Mouse (Mus musculus): ENCODE measurements around the gene Fancc. TPM values are rescaled to one million over a fixed set of nuclear protein-coding genes. Genes with fewer than 3 reads are reported as not detected.
"Not testable (repeated sequence)": the region's sequence is repeated elsewhere in the genome, so short reads cannot be mapped to it uniquely, and the experiment has no call there.

Gene Fancc
- polyA plus RNA-seq, 1 experiment, result 14.7 TPM

DNA sequence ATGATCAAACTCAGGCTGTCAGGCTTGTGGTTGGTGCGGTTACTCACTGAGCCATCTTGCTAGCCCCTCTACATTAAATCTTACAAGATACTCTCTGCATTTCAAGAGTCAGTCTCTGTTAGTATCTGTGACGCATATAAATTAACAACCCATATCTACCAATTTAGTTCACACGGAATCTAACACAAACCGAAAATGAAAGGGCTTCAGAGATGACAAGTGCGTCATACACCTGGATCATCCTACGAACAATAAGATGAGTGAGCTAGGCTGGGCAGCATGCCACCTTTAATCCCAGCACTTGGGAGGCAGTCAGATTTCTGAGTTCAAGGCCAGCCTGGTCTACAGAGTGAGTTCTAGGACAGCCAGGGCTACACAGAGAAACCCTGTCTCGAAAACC, 177.3 kb downstream of the Fancc start:
- Histone ChIP-seq H3K27me3 (ENCODE audit: control insufficient read depth, insufficient read depth, low read length) (no peaks in the 10 kb centered on the region), H3K4me3 (ENCODE audit: control insufficient read depth, insufficient read depth, low read length) (no peak overlapping the region), H3K36me3 (ENCODE audit: control insufficient read depth, insufficient read depth, low read length) (no peaks in the 10 kb centered on the region; the same call in 1 of the 2 replicates), H3K27ac (ENCODE audit: control insufficient read depth, insufficient read depth, low read length) (no peak overlapping the region), H3K4me1 (replicated peaks; ENCODE audit: control insufficient read depth, insufficient read depth, low read length) (peaks cover 10% of the 10 kb centered on the region)
- DNase-seq, result no peak
- TF ChIP-seq CTCF (IDR thresholded peaks at IDR 0.05; ENCODE audit: borderline replicate concordance, control insufficient read depth, extremely low read depth, insufficient read depth, low read length, poor library complexity) (no peak), POLR2A (IDR thresholded peaks at IDR 0.05; ENCODE audit: control insufficient read depth, extremely low read depth, insufficient read depth, low read length, poor library complexity) (no peak)
- 95% methylated on average over 7 of the region's 7 CpGs for WGBS

DNA sequence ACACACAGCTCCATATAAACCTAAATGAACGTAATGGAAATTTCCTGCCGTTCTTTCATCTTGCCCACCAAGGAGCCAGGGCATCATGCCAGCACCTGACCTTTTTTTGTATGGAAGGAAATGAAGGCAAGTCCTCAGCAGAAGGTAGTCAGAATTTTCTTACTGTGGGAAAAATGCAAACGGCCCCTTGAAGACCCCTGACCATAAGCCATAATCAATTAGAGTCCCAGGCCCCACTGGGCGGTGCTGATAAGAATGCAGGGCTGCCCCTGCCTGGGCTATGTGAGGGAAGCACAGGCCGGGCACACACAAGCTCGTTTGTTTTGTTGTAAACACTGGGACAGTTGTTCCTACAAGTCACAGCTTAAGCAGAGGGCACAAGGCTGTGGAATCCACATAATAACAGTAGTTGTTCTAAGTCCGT, 179.4 kb downstream of the Fancc start:
- no peak overlapping the region for H3K27ac ChIP-seq (ENCODE audit: control insufficient read depth, insufficient read depth, low read length)
- H3K36me3 ChIP-seq (ENCODE audit: control insufficient read depth, insufficient read depth, low read length), result no peaks in the 10 kb centered on the region; the same call in 1 of the 2 replicates
- WGBS, result 88% methylated on average over 7 of the region's 7 CpGs
- peaks cover 24% of the 10 kb centered on the region for H3K4me1 ChIP-seq (replicated peaks; ENCODE audit: control insufficient read depth, insufficient read depth, low read length)
- no peak for DNase-seq
- H3K27me3 ChIP-seq (ENCODE audit: control insufficient read depth, insufficient read depth, low read length), result no peaks in the 10 kb centered on the region
- no peak overlapping the region for H3K4me3 ChIP-seq (ENCODE audit: control insufficient read depth, insufficient read depth, low read length)
- TF ChIP-seq POLR2A (IDR thresholded peaks at IDR 0.05; ENCODE audit: control insufficient read depth, extremely low read depth, insufficient read depth, low read length, poor library complexity), result no peak
- TF ChIP-seq CTCF (IDR thresholded peaks at IDR 0.05; ENCODE audit: borderline replicate concordance, control insufficient read depth, extremely low read depth, insufficient read depth, low read length, poor library complexity), result no peak

DNA sequence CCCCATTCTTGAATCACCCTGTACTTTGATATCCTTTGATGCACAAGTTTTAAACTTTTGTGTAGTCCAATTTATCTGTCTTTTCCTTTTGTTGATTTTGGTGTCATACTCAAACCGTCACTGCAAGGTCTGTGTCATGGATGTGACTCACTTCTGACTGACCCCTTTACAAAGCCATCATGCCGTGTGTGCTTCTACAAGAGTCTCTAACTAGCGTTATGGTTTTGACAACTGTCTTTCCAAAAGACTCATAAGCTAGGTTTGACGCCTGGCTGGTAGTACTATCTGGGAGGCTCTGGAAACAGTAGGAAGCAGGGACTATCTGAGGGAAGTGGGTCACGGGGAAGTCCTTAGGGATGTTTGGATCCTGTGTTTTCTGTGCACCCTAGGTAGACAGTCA, 180.7 kb downstream of the Fancc start:
- Histone ChIP-seq H3K36me3 (ENCODE audit: control insufficient read depth, insufficient read depth, low read length) (no peaks in the 10 kb centered on the region; the same call in 1 of the 2 replicates), H3K27ac (ENCODE audit: control insufficient read depth, insufficient read depth, low read length) (no peak overlapping the region), H3K4me1 (replicated peaks; ENCODE audit: control insufficient read depth, insufficient read depth, low read length) (peaks cover 18% of the 10 kb centered on the region), H3K4me3 (ENCODE audit: control insufficient read depth, insufficient read depth, low read length) (no peak overlapping the region), H3K27me3 (ENCODE audit: control insufficient read depth, insufficient read depth, low read length) (no peaks in the 10 kb centered on the region)
- TF ChIP-seq POLR2A (IDR thresholded peaks at IDR 0.05; ENCODE audit: control insufficient read depth, extremely low read depth, insufficient read depth, low read length, poor library complexity), result no peak
- TF ChIP-seq CTCF (IDR thresholded peaks at IDR 0.05; ENCODE audit: borderline replicate concordance, control insufficient read depth, extremely low read depth, insufficient read depth, low read length, poor library complexity), result no peak
- 98% methylated on average over 5 of the region's 5 CpGs for WGBS
- no peak for DNase-seq

DNA sequence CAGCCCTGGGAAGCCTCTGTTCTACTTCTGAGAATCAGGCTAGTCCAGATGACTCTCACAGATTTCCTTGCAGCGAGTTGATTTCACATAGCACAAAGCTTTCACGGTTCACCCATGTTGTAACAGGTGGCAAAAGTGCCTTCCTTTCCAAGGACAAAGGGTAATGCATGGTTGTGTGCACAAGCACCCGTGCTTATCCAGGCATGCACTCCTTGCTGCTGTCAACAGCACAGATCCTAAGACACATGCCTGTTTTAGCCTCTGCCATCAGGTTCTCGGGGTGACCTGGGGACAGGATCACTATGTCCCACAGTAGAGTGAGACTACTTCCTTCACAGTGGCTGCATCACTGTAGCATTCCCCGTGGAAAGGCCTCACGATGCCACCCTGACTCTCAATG, 181.3 kb downstream of the Fancc start:
- no peak for TF ChIP-seq CTCF (IDR thresholded peaks at IDR 0.05; ENCODE audit: borderline replicate concordance, control insufficient read depth, extremely low read depth, insufficient read depth, low read length, poor library complexity)
- no peak for TF ChIP-seq POLR2A (IDR thresholded peaks at IDR 0.05; ENCODE audit: control insufficient read depth, extremely low read depth, insufficient read depth, low read length, poor library complexity)
- WGBS, result 94% methylated on average over 6 of the region's 6 CpGs

DNA sequence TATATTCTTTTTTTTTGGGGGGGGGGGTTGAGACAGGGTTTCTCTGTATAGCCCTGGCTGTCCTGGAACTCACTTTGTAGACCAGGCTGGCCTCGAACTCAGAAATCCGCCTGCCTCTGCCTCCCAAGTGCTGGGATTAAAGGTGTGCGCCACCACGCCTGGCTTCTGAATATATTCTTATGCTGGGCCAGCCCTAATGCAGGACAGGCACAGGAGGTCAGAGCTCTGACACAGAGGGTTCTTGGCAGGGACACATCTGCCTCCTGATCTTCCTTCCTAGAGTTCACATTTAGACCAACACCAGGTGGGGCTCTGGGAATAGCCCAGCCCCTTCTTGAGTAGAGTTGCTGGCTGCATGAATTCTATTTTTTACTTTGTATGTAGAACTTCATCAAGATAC, 182.0 kb downstream of the Fancc start:
- H3K4me1 ChIP-seq (replicated peaks; ENCODE audit: control insufficient read depth, insufficient read depth, low read length), result peaks cover 21% of the 10 kb centered on the region
- H3K36me3 ChIP-seq (ENCODE audit: control insufficient read depth, insufficient read depth, low read length); H3K4me3 ChIP-seq (ENCODE audit: control insufficient read depth, insufficient read depth, low read length); H3K27ac ChIP-seq (ENCODE audit: control insufficient read depth, insufficient read depth, low read length); DNase-seq; H3K27me3 ChIP-seq (ENCODE audit: control insufficient read depth, insufficient read depth, low read length): not testable (repeated sequence)
- WGBS, result 97% methylated on average over 4 of the region's 4 CpGs

More for the DNA sequence above, 181.3 kb downstream of the Fancc start:
- Histone ChIP-seq H3K27me3 (ENCODE audit: control insufficient read depth, insufficient read depth, low read length) (no peaks in the 10 kb centered on the region), H3K4me3 (ENCODE audit: control insufficient read depth, insufficient read depth, low read length) (no peak overlapping the region), H3K27ac (ENCODE audit: control insufficient read depth, insufficient read depth, low read length) (no peak overlapping the region), H3K36me3 (ENCODE audit: control insufficient read depth, insufficient read depth, low read length) (no peaks in the 10 kb centered on the region; the same call in 1 of the 2 replicates), H3K4me1 (replicated peaks; ENCODE audit: control insufficient read depth, insufficient read depth, low read length) (peaks cover 21% of the 10 kb centered on the region)
- no peak for DNase-seq

DNA sequence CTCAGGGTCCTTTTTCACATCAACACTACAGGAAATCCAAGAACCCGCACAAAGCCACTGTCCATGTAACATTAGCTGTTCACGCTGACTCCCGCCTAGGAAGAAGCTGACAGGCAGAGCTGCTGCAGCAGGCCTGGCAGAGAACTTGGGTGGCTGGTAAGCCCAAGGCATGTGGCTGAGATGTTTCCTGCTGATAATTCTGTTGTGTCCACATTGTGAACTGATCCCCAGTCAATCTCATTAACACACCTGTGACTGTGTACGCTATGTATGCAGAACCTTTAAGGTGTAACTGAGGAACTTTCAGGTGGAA, 182.5 kb downstream of the Fancc start:
- WGBS, result 25% methylated on average over 4 of the region's 4 CpGs
- Histone ChIP-seq H3K4me3 (ENCODE audit: control insufficient read depth, insufficient read depth, low read length) (no peak overlapping the region), H3K4me1 (replicated peaks; ENCODE audit: control insufficient read depth, insufficient read depth, low read length) (peaks cover 21% of the 10 kb centered on the region), H3K27ac (ENCODE audit: control insufficient read depth, insufficient read depth, low read length) (no peak overlapping the region), H3K27me3 (ENCODE audit: control insufficient read depth, insufficient read depth, low read length) (no peaks in the 10 kb centered on the region), H3K36me3 (ENCODE audit: control insufficient read depth, insufficient read depth, low read length) (no peaks in the 10 kb centered on the region)
- no peak for TF ChIP-seq CTCF (IDR thresholded peaks at IDR 0.05; ENCODE audit: borderline replicate concordance, control insufficient read depth, extremely low read depth, insufficient read depth, low read length, poor library complexity)
- DNase-seq, result no peak

DNA sequence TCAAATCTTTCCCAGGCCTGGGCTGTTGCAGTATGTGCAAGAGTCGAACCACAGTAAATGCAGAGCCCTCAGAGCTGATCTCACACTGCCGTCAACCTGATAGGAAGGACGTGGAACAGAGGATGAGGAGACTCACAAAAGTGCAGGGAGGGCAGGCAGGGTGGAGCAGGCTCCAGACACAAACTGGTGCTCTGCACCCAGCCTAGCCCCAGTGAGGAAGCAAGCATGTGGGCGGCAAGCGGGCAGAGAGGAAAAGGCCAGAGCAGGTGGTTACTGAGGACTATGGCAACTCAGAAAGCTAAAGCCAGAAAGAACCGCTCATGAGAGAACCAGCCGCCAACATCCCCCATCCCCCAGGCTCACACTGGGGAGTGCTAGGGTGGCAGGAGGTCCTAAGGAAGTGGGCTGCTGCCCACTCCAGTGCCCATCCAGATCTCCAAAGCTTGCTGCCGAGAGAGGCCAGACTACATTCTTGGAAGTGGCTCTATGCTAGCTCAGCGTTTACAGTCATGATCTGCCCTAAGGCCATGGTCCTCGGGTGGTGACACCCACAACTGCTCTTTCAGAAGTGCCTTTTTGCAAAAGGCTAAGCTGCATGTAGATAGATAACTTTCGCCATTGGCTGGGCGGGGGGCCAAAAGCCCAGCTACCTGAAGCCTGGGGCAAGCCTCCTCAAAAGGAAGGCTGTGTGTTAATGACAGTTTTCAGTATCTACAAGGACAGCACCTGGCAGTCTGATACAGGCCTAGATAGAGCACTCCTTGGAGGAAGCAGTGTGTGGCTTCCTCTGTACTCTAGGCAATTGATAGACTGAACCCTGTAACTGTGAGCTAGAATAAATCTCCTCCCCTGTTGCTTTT, 183.1 kb downstream of the Fancc start:
- no peak for DNase-seq
- Histone ChIP-seq H3K4me1 (replicated peaks; ENCODE audit: control insufficient read depth, insufficient read depth, low read length) (peaks cover 21% of the 10 kb centered on the region), H3K4me3 (ENCODE audit: control insufficient read depth, insufficient read depth, low read length) (no peak overlapping the region), H3K27ac (ENCODE audit: control insufficient read depth, insufficient read depth, low read length) (no peak overlapping the region), H3K36me3 (ENCODE audit: control insufficient read depth, insufficient read depth, low read length) (no peaks in the 10 kb centered on the region), H3K27me3 (ENCODE audit: control insufficient read depth, insufficient read depth, low read length) (no peaks in the 10 kb centered on the region)
- no peak for TF ChIP-seq POLR2A (IDR thresholded peaks at IDR 0.05; ENCODE audit: control insufficient read depth, extremely low read depth, insufficient read depth, low read length, poor library complexity)
- no peak for TF ChIP-seq CTCF (IDR thresholded peaks at IDR 0.05; ENCODE audit: borderline replicate concordance, control insufficient read depth, extremely low read depth, insufficient read depth, low read length, poor library complexity)
- 44% methylated on average over 12 of the region's 12 CpGs for WGBS
